Mouse (Mus musculus) ES-E14 (cell line): ENCODE measurements around the gene Lrrc9. TPM values are rescaled to one million over a fixed set of nuclear protein-coding genes. Genes with fewer than 3 reads are reported as not detected.

Source experiments
- DNase-seq: peaks from one replicate; pipeline ENCODE4 v3.0.0-alpha.2; 2013; ENCODE audit warnings: low read depth, low spot score
- H3K27ac ChIP-seq: 2 replicates; pipeline ENCODE4 v1.5.1; 2012; ENCODE audit warnings: low read depth, mild to moderate bottlenecking, low read length, moderate library complexity, mixed read lengths; ENCODE audit not compliant: poor library complexity, insufficient read depth, severe bottlenecking
- H3K36me3 ChIP-seq: 2 replicates; pipeline ENCODE4 v1.6.1; 2012; ENCODE audit warnings: mild to moderate bottlenecking, low read length, moderate library complexity, mixed read lengths; ENCODE audit not compliant: control insufficient read depth, poor library complexity, insufficient read depth, severe bottlenecking
- H3K4me1 ChIP-seq, 2 experiments: fragments of 150-350 bp in 1 of 2; sonication (generic) in 1 of 2; 2 replicates each; pipeline ENCODE4 v1.6.1; 2012; ENCODE audit warnings: low read length in 2 of 2, mild to moderate bottlenecking in 1 of 2, mixed read lengths in 1 of 2; ENCODE audit not compliant: control insufficient read depth in 2 of 2, insufficient read depth in 2 of 2, poor library complexity in 1 of 2
- H3K4me3 ChIP-seq, 2 experiments: fragments of 150-350 bp in 1 of 2; sonication (generic) in 1 of 2; 2 replicates each; pipeline ENCODE4 v1.5.1; 2012; ENCODE audit warnings: low read length in 2 of 2, low read depth in 1 of 2, mild to moderate bottlenecking in 1 of 2, mixed read lengths in 1 of 2; ENCODE audit not compliant: insufficient read depth in 1 of 2, poor library complexity in 1 of 2, severe bottlenecking in 1 of 2
- H3K9ac ChIP-seq: 2 replicates; pipeline ENCODE4 v1.6.1; 2012; ENCODE audit warnings: low read depth, mild to moderate bottlenecking, low read length, mixed read lengths; ENCODE audit not compliant: poor library complexity, insufficient read depth, severe bottlenecking
- H3K9me3 ChIP-seq: fragments of 150-350 bp; sonication (generic); 2 replicates; pipeline ENCODE4 v1.6.1; 2012; ENCODE audit warnings: low read depth, mild to moderate bottlenecking, low read length; ENCODE audit not compliant: control insufficient read depth, insufficient read depth
- CHD2 ChIP-seq: IDR thresholded peaks from 2 replicates; pipeline ENCODE4 v1.6.1; 2014; ENCODE audit warnings: mild to moderate bottlenecking, low read depth, low read length, inconsistent platforms
- HCFC1 ChIP-seq: IDR thresholded peaks from 2 replicates; pipeline ENCODE4 v1.6.1; 2012; ENCODE audit warnings: low read length, inconsistent platforms, borderline replicate concordance; ENCODE audit not compliant: insufficient read depth
- MAFK ChIP-seq: IDR thresholded peaks from 2 replicates; pipeline ENCODE4 v1.6.1; 2014; ENCODE audit warnings: mild to moderate bottlenecking, low read depth, low read length, inconsistent platforms; ENCODE audit not compliant: insufficient read depth
- ZC3H11A ChIP-seq: IDR thresholded peaks from 2 replicates; pipeline ENCODE4 v1.6.1; 2012; ENCODE audit warnings: low read depth, mild to moderate bottlenecking, inconsistent platforms, low read length, borderline replicate concordance
- ZNF384 ChIP-seq: IDR thresholded peaks from 2 replicates; pipeline ENCODE4 v1.6.1; 2012; ENCODE audit warnings: low read depth, low read length, inconsistent platforms
- in situ Hi-C, 2 experiments: fragments of 600-800 bp; cut with MboI; formaldehyde crosslinking; loops; one replicate each; pipeline ENCODE4 v1.15.1; 2025; ENCODE audit warnings: low sequenced_read_pairs in 2 of 2, inconsistent platforms in 1 of 2; ENCODE audit not compliant: unreplicated experiment in 2 of 2
- total RNA-seq: library from RNA; depleted of rRNA; stranded (reverse); fragments of 300-350 nt; gene quantifications from 2 replicates; pipeline ENCODE4 v1.2.3, GENCODE M21; 2012; rRNA removed

The Lrrc9 gene
- total RNA-seq = 0.94 and 1.5 TPM in 2 replicates

- Histone ChIP-seq H3K4me3 (peak within 1 kb of the TSS; percentile 61 to 69), H3K36me3 (no peaks in the 10 kb centered on the region), H3K9ac (peak within 1 kb of the TSS; percentile 45), H3K4me1 (peaks cover 0 to 2% of the 10 kb centered on the region in 2 experiments; a peak in 1 of 4 replicates), H3K27ac (no peak within 1 kb of the TSS; the same call in 1 of the 2 replicates), H3K9me3 (no peaks in the 10 kb centered on the region)
- no peak for TF ChIP-seq CHD2
- TF ChIP-seq HCFC1 = no peak
- TF ChIP-seq MAFK = no peak
- no peak for TF ChIP-seq ZC3H11A
- no peak for TF ChIP-seq ZNF384
- in situ Hi-C loops = loop anchor here in 1 of 2 experiments (25.0 kb wide), 1 partner anchor 330 kb away; no protein-coding TSS in a partner anchor
- peak; percentile 90 for DNase-seq
Measured at GRCm38 (mm10) chr12:72441839-72442576, at the start of gene Lrrc9. Gene Lrrc9, plus strand, starts transcription at chr12:72441866.

- Histone ChIP-seq H3K9me3 (no peaks in the 10 kb centered on the region), H3K9ac (no peak overlapping the region), H3K27ac (peak overlapping the region; percentile 69; the same call in 1 of the 2 replicates), H3K4me1 (peaks cover 0 to 8% of the 10 kb centered on the region in 2 experiments; a peak in 1 of 4 replicates), H3K36me3 (no peaks in the 10 kb centered on the region), H3K4me3 (peak overlapping the region in 1 of 2 experiments; percentile 40; a peak in 2 of 4 replicates)
- DNase-seq = peak; percentile 69
- TF ChIP-seq HCFC1 (no peak), MAFK (no peak), ZNF384 (no peak), ZC3H11A (no peak), CHD2 (no peak)
- in situ Hi-C loops = no loop called here
Measured at GRCm38 (mm10) chr12:72393046-72393805, 48.4 kb upstream of the Lrrc9 start.

- Histone ChIP-seq H3K4me1 (peaks cover 0 to 3% of the 10 kb centered on the region in 2 experiments; a peak in 2 of 4 replicates), H3K9ac (no peak overlapping the region), H3K9me3 (no peaks in the 10 kb centered on the region), H3K27ac (no peak overlapping the region), H3K36me3 (no peaks in the 10 kb centered on the region), H3K4me3 (no peak overlapping the region)
- TF ChIP-seq CHD2 = no peak
- TF ChIP-seq ZNF384 = no peak
- no peak for TF ChIP-seq ZC3H11A
- TF ChIP-seq HCFC1 = no peak
- TF ChIP-seq MAFK = no peak
- DNase-seq = no peak
- in situ Hi-C loops = loop anchor here in 1 of 2 experiments (25.0 kb wide), 1 partner anchor 643 kb away; no protein-coding TSS in a partner anchor
Measured at GRCm38 (mm10) chr12:72405031-72405430, 36.6 kb upstream of the Lrrc9 start.

- H3K4me3 ChIP-seq = peak overlapping the region in 1 of 2 experiments; percentile 68; a peak in 1 of 4 replicates
- H3K36me3 ChIP-seq = no peaks in the 10 kb centered on the region
- no peak overlapping the region for H3K9ac ChIP-seq
- H3K4me1 ChIP-seq = peaks cover 0 to 3% of the 10 kb centered on the region in 2 experiments; a peak in 2 of 4 replicates
- TF ChIP-seq CHD2 (no peak), HCFC1 (no peak), ZC3H11A (no peak), MAFK (no peak), ZNF384 (no peak)
- in situ Hi-C loops = loop anchor here in 1 of 2 experiments (25.0 kb wide), 1 partner anchor 645 kb away; no protein-coding TSS in a partner anchor
- DNase-seq = no peak
- H3K9me3 ChIP-seq = no peaks in the 10 kb centered on the region
- no peak overlapping the region for H3K27ac ChIP-seq
Measured at GRCm38 (mm10) chr12:72407146-72407545, 34.5 kb upstream of the Lrrc9 start.
